Mouse (Mus musculus): Measurements from ENCODE around the gene Asb5.
"Not testable (repeated sequence)": the region's sequence is repeated elsewhere in the genome, so short reads cannot be mapped to it uniquely, and the experiment has no call there.

The Asb5 gene

DNA sequence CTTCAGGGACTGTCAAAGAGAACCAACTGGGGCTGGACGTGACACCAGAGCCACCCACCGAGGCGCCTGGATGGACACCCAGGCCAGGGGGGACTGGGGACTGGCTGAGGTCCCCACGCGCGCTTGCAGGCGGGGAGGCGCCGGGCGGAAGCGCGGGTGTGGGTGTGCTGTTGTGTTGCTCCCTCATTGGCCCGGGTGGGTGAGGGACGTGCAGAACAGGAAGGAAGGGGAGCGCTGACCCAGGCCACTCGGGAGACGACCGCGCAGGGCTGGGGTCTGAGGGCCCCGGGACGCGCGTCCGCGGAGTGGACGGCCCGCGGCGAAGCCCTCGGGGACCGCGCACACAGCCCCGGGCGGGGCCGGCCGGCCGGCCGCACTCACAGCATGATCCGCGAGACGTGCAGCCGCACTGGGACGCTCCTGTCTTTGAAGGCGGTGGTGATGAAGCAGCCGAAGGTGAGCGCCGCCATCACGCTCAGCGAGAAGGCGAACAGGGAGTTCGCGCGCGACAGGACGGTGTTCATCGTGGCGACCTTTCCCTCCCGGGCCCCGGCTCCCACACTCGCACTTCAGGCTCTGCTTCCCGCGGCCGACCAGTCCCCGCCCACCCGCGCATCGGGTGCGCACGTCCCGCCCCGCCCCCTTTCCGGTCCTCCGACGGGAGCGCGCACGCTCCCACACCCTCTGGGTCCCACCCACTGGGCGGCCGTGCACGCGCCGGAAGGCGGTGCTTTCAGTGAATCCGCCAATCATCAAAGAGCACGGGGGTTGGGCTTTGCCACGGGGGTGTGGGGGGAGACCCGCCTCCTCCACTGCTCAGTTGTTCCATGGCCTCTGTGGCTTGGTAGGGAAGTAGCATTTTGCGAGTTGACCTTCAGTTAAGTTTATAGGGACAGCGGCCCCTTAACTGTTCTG, at the start of gene Asb5, which contains the start of gene Spcs3:
TSS of gene Asb5 (plus strand) at position 199 of the 915 bp plus-strand sequence.
TSS of gene Spcs3 (minus strand) at position 617 of the 915 bp plus-strand sequence.
- peak; percentile 100 for DNase-seq

DNA sequence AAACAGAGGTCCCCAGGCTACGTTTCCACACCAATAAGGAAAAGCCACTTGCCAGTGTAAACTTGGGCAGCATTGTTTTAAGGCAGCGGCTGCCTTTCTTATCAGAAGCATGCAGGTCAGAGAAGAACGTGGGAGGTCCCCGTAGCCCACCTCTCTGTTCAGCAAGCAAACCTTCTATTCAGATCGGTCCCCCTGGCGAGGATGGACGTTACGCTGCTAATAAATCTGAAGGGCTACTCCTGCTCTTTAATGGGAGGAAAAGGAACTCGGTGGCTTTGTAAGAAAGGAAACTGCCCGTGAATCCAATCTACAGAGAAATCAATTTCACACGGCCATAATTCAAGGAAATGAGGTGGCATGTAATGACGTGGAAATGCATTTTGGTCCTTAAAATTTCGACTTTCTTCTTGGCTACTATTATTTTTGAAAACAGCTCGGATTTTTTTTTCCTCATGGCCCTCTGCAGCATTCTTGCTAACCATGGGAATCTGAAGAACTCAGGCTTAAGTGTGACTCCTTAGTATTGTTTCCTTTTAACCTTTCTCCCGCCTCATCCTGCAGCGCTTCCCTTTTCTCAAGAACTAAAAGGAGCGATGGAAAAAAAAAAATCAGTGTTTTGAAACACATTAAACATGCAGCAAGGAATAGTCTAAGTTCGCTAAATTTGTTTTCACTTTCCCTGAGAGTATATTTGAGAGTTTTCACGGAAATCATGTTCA, 42.7 kb upstream of the Asb5 start:
- peak; percentile 95 for DNase-seq

DNA sequence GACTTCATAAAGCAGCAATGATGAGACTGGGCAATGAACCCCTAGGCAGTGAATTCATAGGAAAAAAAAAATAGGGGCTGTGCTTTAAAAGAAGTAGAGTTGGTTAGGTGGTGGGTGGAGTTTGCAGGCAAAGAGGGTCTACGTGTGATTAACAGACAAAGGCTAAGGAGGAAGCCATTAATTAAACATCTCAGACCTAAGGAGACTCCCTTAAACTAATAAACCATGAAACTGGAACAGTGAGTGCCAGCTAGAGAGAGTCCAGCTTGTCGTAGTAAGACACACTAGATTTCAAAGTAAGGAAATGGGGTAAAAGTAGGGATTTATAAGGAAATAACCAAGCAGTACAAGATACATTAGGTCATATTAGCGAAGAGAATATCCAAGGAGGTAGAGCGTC, 40.9 kb upstream of the Asb5 start:
- DNase-seq, result no peak

DNA sequence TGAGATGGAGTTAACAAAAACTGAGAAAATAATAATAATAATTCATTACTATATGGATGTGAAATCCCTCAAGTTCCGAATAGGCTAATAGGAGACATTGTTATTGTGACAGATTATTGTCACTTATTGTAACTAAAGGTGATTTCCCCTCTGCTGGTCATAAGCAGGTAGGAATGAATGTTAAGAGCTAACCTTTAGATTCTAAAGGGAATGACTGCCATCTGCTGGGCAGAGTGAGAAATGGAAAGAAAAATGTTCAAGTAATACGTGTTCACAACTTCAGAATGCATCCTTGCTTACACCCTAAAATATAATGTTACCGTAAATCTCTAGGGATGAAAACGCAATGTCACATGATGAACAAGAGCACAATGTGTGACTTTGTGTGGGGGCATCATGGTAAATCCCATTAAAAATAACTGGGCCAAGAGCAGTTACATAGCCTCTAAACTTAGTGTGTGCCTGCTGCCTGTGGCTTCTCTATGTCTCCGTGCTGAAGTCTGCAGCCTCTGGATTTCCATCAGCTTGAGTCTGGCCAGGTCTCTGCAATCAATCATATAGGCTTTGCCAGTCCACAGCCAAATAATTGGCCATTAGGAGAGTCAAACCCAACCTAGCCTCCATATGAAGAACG, 38.2 kb upstream of the Asb5 start:
- DNase-seq, result no peak

DNA sequence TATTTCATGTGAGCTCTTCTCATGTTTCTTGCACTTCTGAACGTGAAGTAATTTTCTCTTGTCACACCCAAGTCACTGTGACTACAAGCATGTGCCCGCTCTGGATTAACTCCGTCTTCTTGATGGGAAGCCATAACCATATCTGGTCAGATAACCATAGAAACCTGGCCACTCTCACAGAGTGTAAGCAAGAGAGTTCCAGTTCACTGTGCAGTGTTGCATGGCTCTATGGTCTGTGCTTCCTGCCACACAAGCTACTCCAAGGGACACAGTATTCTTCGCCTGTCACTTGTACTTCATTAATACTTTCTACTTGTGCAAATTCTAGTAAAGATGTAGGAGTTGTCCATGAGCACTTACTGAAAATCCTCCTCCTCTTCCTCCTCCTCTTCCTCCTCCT, 37.4 kb upstream of the Asb5 start:
- DNase-seq, result no peak

DNA sequence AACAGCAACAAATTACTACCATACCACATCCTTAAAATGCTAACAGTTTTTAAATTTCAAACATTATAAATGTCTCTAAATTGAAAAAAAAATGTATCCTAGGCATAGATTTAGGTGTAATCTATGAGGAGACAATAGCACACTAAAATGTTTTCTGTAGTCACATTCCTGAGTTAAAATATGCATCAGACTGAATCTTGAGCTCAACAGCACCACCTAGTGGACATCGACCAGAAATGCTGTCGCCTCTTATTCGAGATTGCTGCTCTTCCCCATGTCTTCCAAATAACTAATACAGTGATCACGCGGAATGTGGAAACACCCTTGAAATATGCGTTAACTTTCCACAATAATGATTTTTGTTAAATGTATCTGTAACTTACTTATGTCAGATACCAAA, 36.3 kb upstream of the Asb5 start:
- DNase-seq, result no peak

DNA sequence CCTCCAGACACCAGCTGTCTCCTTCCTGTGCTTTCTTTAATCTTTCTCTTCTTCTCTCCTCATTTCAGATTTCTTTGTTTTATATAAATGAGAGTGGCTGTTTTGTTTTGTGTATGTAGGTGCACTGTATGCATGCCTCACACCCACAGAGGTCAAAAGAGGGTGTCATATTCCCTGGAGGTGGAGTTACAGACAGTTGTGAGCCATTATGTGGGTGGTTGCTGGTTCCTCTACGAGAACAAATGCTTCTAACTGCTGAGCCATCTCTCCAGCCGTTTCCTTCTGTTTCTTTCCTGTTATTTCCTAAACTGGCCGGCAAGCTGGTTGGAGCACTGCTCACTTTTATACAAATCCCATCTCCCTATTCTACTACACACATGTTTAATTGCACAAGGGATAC, 35.5 kb upstream of the Asb5 start:
- DNase-seq, result no peak

DNA sequence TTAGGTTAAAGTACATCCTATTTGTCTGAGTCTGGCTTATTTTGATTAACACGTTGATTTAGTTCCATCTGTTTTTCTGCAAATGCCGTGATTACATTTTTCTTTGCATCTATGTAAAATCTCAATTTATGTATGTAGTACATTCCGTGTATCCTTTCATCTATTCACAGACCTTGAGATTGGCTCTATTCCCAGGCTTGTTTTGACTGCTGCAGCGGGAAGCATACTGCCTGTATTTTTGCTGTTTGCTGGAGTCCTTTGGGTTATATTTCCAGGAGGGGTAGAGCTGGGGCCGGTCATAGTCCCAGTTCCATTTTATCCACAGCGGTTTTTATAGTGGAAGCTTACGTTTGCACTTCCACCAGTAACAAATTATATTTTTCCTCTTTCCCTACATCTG, 26.3 kb upstream of the Asb5 start:
- no peak for DNase-seq

DNA sequence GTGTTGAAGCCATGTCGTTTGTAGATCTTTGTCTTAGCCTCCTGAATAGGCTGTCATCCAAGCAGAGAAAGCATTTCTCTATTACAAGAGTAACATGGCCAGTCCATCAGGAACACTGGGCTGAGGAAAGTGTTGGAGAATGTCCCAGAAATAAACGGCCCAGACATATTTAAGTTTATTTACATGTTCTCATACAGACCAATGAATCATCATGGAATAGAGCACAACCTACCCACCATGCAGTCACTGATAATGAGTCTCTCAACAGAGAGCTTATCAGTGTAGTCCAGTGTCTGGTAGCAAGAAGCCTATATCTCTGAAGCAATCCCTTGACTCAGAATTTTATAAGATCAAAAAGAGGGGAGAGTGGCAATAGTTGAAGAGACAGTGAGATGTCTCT, 24.3 kb upstream of the Asb5 start:
- DNase-seq, result no peak

DNA sequence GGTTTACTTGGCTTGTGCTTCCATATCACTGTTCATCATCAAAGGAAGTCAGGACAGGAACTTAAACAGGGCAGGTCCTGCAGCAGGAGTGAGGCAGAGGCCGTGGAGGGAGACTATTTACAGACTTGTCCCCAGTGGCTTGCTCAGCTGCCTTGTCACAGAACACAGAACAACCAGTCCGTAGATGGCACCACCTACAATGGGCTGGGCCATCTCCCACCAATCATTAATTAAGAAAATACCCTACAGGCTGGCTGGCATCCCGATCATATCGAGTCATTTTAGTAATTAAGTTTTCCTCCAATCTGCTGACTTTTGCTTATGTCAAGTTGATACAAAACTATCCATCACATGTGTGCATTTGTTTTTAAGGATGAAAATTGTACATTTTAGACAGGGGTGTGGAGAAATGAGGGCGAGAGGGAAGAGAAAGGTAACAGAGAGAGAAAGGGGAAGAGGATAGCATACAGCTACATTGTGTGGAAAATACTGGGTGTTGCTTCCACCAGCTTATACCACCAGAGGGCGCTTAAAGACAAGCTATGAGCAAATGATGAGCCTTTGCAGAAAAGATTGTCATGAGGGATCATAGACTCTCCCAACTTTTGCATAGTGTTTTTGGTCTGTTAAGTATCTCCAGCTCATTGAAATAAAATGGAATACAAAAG, 21.8 kb upstream of the Asb5 start:
- DNase-seq, result peak; percentile 91

DNA sequence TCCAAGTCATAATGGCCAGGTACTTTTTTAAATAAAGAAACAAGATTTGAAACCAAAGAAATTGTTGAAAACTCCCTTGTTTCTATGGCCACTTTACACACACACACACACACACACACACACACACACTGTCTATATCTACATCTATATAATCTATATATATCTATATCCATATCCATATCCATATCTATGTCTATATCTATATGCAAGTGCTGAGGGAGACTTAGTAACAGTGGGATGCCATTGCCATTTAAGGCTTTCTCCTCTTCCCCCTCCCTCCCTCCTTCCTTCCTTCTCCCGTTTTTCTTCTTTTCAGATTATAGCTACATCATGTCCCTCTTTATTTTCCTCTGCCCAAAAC, 21.3 kb upstream of the Asb5 start:
- no peak for DNase-seq

DNA sequence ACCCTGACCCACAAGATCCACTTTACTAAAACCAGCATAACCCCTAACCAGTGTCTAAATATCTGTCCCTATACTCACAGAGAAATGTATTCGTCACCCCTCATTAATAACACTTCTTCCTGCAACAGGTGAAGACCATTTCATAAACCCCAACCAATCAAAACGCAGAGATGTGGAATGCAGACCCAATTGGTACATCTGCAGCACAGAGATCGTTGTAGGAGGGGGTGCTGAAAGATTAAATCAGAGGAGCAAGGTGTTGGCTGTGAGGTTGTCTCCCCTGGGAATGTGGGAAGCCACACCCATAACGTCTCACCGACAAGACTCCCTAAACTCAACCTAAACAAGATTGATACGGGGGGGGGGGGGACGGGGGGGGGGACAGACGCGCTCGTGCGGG, 20.6 kb upstream of the Asb5 start:
- no peak for DNase-seq

DNA sequence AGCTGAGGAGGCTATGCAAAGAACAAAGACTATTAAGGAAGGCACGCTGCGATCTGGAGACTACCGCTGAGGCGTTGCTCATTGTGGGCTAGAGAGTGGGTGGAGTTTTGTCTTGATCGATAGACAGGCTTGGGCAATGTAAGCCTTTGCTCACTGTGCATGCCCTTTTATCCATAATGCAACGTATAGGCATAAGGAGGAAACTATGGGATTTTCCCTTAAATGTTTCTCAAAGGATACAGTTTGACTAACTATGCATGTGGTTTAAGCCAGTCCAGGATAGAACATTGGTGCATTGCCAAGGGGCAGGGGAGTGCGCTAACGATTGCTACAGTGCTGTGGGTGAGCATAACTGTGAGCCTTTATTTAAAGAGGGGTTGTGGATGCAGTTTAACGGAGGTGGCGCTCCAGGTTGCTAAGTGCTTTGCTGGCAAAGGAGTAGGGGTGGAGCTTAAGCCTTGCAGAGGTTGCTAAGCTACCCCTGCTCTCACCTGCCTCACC, 20.1 kb upstream of the Asb5 start:
- no peak for DNase-seq

DNA sequence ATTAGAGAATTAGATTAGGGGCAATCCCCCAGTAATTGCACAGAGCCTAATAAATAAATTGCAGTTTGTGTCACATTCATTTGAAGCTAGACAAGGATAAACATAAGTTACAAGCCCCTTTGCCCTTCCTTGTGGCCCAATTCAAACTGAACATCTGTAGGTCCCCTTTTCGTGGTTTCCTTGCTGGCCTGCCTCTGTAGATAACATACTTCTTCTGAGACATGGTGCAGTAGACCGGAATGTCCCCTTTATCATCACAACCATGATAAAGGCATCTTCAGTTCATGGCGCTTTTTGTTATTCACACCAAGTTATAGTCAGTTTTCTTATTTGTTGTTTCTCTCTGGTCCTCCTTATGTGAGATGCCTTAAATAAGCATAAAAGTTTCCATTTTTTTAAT, 17.6 kb upstream of the Asb5 start:
- no peak for DNase-seq

DNA sequence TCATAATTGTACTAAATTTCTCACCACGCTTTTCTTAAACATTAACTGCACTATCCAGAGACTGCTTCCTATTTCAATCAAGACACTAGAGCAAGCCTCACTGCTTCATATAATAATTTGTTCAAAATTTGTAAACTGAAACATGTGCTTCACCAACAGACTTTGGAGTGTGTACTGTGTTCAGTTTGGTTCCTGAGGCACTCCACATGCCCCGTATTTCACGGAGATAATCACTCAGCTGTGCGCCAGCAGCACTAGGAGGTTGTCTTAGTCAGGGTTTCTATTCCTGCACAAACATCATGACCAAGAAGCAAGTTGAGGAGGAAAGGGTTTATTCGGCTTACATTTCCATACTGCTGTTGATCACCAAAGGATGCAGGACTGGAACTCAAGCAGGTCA, 17.2 kb upstream of the Asb5 start:
- DNase-seq, result not testable (repeated sequence)

DNA sequence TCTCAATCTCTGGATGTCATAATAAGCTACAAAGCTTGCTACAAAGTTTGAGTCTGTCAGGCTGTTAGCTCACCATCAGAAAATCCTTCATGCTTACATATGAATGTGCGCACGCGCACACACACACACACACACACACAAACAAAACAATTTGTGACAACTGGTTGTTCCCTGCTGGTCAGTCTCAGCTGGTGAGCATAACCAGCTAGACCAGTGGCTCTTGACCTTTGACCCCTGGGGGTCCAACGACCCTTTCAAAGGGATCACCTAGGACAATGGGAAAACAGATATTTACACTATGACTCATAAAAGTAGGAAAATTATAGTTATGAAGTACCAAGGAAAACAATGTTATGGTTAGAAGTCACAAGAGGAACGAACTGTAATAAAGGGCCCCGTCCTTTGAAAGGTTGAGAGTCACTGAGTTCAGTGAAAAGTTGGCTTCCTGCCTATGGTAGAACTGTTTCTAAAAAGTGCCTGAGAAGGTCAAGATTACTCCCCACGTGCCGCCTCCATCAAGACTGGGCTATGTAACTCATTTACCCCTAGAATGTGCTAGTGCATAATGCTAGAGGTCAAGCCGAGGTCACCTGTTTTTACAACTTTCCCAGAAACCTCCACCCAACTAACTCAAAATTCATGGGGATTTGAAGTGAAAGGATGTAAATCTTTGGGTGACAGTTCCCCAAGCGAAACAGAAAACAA, 10.5 kb upstream of the Asb5 start:
- DNase-seq, result no peak

DNA sequence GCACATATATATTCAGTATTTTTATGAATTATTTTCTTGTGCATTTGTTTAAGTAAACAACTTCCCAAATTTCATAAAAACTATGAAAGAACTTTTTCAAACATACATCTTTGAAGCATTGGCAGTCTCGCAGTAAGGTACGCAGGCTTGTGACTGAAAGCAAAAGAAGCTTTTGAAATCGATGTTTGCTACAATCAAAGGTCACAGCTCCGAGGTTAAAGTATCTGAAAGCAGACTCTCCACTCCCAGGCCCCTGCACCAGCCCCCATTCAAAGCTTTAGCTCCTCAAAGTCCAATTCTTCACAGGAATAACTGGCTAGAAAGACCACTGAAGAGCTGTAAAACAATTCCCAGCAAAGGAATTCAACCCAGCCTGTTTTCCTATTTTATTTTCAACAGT, 8.9 kb upstream of the Asb5 start:
- DNase-seq, result no peak

DNA sequence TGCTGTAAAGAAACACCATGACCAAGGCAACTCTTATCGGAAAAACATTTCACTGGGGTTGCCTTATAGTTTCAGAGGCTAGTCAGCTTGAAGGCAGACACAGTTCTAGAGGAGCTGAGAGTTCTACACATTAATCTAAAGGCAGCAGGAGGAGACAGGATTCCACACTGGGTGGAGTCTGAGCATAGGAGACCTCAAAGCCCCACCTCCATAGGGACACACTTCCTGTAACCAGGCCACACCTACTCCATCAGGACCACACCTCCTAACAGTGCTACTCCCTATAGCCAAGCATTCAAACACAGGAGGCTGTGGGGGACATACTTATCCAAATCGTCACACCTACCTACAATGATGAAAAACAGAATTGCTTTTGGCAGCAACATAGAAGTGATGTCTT, 3.8 kb upstream of the Asb5 start:
- no peak for DNase-seq

DNA sequence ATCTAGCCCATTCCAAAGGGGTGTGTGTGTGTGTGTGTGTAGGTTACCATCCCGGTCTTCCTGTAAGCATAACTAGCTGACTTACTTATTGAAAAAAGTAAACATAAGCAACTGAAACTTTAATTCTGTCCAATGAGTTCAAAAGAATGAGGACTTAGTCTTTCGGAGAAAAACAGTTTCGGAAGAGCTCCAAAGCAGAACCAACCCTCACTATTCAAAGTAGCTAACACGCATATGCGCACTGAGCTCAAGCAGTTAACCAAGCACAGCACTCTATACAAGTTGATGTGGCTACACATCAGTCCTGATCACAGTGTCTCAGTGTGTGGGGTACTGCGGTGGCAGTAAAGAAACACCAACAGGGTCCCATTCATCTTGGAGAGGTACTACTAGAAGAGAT, 2.7 kb upstream of the Asb5 start:
- no peak for DNase-seq

DNA sequence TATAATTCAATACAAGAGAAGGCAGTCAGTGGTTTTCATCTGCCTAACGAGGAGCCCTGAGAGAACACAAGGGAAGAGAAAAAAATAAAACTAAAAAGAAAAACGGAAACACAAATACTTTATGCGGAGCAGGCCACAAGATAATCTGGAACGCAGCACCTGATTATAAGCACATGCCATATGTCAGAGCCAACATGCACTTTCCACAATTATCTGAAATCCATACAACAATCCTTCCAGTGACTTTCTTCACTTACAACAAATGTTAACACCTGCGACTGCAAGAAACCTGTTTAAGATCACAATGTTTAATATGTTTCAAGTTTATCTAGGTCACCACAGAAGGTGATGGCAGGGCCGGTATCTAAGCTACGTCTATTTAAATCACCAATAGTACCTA, 809 bp upstream of the Asb5 start:
- DNase-seq, result no peak

DNA sequence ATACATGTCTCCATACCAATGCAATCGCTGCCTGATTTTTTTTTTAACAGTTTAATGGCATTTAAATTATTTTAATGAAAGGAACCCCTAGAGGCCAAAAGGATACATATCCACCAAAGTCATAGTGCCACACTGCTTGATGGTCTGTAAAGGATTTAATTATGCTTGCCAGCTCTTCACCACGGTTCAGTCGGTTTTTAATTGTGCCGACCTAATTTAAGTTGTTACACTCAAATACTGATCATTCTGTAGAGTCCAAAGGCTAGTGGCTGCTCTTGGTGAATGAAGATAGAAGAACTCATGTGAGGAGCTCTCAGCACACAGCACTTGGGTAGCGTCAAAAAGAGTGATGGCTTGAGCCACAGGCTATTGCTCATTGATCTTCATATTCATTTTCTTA, 5.8 kb downstream of the Asb5 start:
- no peak for DNase-seq

DNA sequence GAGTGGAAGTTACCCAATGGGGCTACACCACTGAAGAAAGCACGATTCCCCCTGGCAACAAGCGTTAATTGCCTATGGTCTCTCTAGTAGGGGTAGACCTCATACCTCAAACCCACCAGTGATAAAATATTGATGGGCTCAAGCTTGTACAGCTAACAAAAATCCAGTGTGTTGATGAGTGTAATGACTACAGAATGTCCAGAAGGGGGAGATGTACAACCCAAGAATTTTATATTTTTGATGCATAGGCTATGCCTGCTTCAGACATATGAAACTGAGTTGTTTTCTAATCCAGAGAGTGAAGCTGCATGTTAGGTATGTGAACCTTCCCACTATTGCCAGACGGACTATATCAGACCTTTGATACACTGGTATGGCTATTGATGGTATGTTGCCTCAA, 7.9 kb downstream of the Asb5 start:
- no peak for DNase-seq

DNA sequence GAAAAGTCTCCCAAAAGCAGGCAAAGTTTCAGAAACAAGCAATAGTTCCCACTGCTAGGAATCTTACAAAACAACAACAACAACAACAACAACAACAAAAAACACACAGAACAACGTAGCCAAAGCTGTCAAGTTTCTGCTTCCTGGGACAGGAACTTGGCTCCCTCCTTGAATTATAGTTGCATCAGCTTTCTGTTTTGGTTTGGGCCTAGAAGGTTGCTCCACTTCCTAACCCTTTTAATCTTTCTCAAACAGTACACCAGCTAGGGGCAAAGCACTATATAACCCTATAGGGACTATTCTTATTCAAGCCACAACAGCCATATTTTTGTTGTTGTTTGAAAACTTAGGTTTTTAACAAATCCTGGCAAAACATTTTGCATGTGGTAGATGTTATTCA, 12.0 kb downstream of the Asb5 start:
- no peak for DNase-seq
